Mouse (Mus musculus) CH12.LX (cell line): ENCODE results near the gene Glo1. TPM values are rescaled to one million over a fixed set of nuclear protein-coding genes. Genes with fewer than 3 reads are reported as not detected.

Source experiments
- DNase-seq: peaks from one replicate; pipeline ENCODE4 v3.0.0-alpha.2; 2013; ENCODE audit errors: extremely low read depth
- H3K27ac ChIP-seq: 2 replicates; pipeline ENCODE4 v1.5.1; 2012; ENCODE audit warnings: low read depth, mild to moderate bottlenecking, control low read depth, moderate library complexity; ENCODE audit not compliant: insufficient read depth
- H3K27me3 ChIP-seq: replicated peaks from 2 replicates; pipeline ENCODE3; 2012; ENCODE audit warnings: inconsistent platforms
- H3K36me3 ChIP-seq, 2 experiments: replicated peaks in 1 of 2; 2 replicates each; pipeline versions ENCODE3 to v1.6.1; 2012; ENCODE audit warnings: inconsistent platforms in 1 of 2, low read length in 1 of 2, mild to moderate bottlenecking in 1 of 2, mixed read lengths in 1 of 2, moderate library complexity in 1 of 2; ENCODE audit not compliant: control insufficient read depth in 1 of 2, insufficient read depth in 1 of 2
- H3K4me1 ChIP-seq, 2 experiments: 2 replicates each; pipeline ENCODE4 v1.6.1; 2012; ENCODE audit warnings: inconsistent platforms in 1 of 2, moderate library complexity in 1 of 2; ENCODE audit not compliant: insufficient read depth in 2 of 2, control insufficient read depth in 1 of 2
- H3K4me2 ChIP-seq: 2 replicates; pipeline ENCODE4 v1.6.1; 2012; ENCODE audit warnings: low read depth, mild to moderate bottlenecking, control low read depth; ENCODE audit not compliant: poor library complexity, insufficient read depth, severe bottlenecking
- H3K4me3 ChIP-seq, 3 experiments: fragments of 150-350 bp in 1 of 3; sonication (generic) in 1 of 3; replicated peaks in 1 of 3; 2 replicates each; pipeline versions ENCODE3 to v1.5.1; 2011 to 2012; ENCODE audit warnings: low read depth in 2 of 3, low read length in 2 of 3, mild to moderate bottlenecking in 2 of 3, moderate library complexity in 2 of 3, control low read depth in 1 of 3, improper control_type of control experiment in 1 of 3, inconsistent platforms in 1 of 3, mixed read lengths in 1 of 3; ENCODE audit not compliant: poor library complexity in 1 of 3
- H3K79me2 ChIP-seq: replicated peaks from 2 replicates; pipeline ENCODE4 v1.6.1; 2012; ENCODE audit warnings: mild to moderate bottlenecking, moderate library complexity; ENCODE audit not compliant: control insufficient read depth, poor library complexity, insufficient read depth, severe bottlenecking; ENCODE audit errors: extremely low read depth
- H3K9ac ChIP-seq: 2 replicates; pipeline ENCODE4 v1.6.1; 2012; ENCODE audit warnings: low read depth, mild to moderate bottlenecking, control low read depth, moderate library complexity; ENCODE audit not compliant: insufficient read depth
- H3K9me3 ChIP-seq: replicated peaks from 2 replicates; pipeline ENCODE3; 2012; ENCODE audit warnings: low read length, inconsistent platforms, mixed read lengths
- BHLHE40 ChIP-seq: IDR thresholded peaks from 2 replicates; pipeline ENCODE4 v1.6.1; 2011; ENCODE audit warnings: mild to moderate bottlenecking, low read depth, low read length, improper control_type of control experiment
- CHD1 ChIP-seq: IDR thresholded peaks from 2 replicates; pipeline ENCODE4 v1.6.1; 2012; ENCODE audit warnings: low read depth, low read length, improper control_type of control experiment, inconsistent platforms
- CHD2 ChIP-seq: IDR thresholded peaks from 2 replicates; pipeline ENCODE4 v1.6.1; 2011; ENCODE audit warnings: low read length, improper control_type of control experiment
- CTCF ChIP-seq, 2 experiments: IDR thresholded peaks in 1 of 2; conservative IDR thresholded peaks in 1 of 2; 2 replicates each; pipeline ENCODE4 v1.5.1; 2011 to 2012; ENCODE audit warnings: low read depth in 2 of 2, low read length in 2 of 2, improper control_type of control experiment in 1 of 2, inconsistent platforms in 1 of 2, mild to moderate bottlenecking in 1 of 2, moderate library complexity in 1 of 2
- ELF1 ChIP-seq: IDR thresholded peaks from 2 replicates; pipeline ENCODE4 v1.6.1; 2014; ENCODE audit warnings: low read depth, mild to moderate bottlenecking, inconsistent platforms, low read length, improper control_type of control experiment
- EP300 ChIP-seq: IDR thresholded peaks from 2 replicates; pipeline ENCODE4 v1.6.1; 2011; ENCODE audit warnings: low read length, improper control_type of control experiment
- ETS1 ChIP-seq: conservative IDR thresholded peaks from 2 replicates; pipeline ENCODE4 v1.6.1; 2012; ENCODE audit warnings: low read depth, mild to moderate bottlenecking, inconsistent platforms, low read length, improper control_type of control experiment, moderate library complexity
- HCFC1 ChIP-seq: IDR thresholded peaks from 2 replicates; pipeline ENCODE4 v1.6.1; 2012; ENCODE audit warnings: low read depth, mild to moderate bottlenecking, inconsistent platforms, low read length, improper control_type of control experiment
- IRF4 ChIP-seq: IDR thresholded peaks from 2 replicates; pipeline ENCODE4 v1.6.1; 2014; ENCODE audit warnings: low read depth, mild to moderate bottlenecking, inconsistent platforms, low read length, improper control_type of control experiment
- JUN ChIP-seq: IDR thresholded peaks from 2 replicates; pipeline ENCODE4 v1.6.1; 2011; ENCODE audit warnings: low read depth, mild to moderate bottlenecking, low read length, improper control_type of control experiment, moderate library complexity; ENCODE audit not compliant: insufficient read depth
- JUND ChIP-seq: conservative IDR thresholded peaks from 2 replicates; pipeline ENCODE4 v1.6.1; 2011; ENCODE audit warnings: low read depth, low read length, improper control_type of control experiment
- KAT2A ChIP-seq: IDR thresholded peaks from 2 replicates; pipeline ENCODE4 v1.6.1; 2012; ENCODE audit warnings: low read length, improper control_type of control experiment, inconsistent platforms; ENCODE audit not compliant: insufficient replicate concordance
- MAX ChIP-seq: IDR thresholded peaks from 2 replicates; pipeline ENCODE4 v1.6.1; 2011; ENCODE audit warnings: low read length, improper control_type of control experiment
- MAZ ChIP-seq: IDR thresholded peaks from 2 replicates; pipeline ENCODE4 v1.6.1; 2012; ENCODE audit warnings: low read depth, mild to moderate bottlenecking, inconsistent platforms, low read length, improper control_type of control experiment, moderate library complexity
- MXI1 ChIP-seq: IDR thresholded peaks from 2 replicates; pipeline ENCODE4 v1.6.1; 2011; ENCODE audit warnings: mild to moderate bottlenecking, low read depth, low read length, improper control_type of control experiment
- NELFE ChIP-seq: IDR thresholded peaks from 2 replicates; pipeline ENCODE4 v1.6.1; 2011; ENCODE audit warnings: low read depth, low read length, improper control_type of control experiment
- NRF1 ChIP-seq: IDR thresholded peaks from 2 replicates; pipeline ENCODE4 v1.6.1; 2014; ENCODE audit warnings: low read depth, mild to moderate bottlenecking, inconsistent platforms, low read length, improper control_type of control experiment, moderate library complexity
- PAX5 ChIP-seq: IDR thresholded peaks from 2 replicates; pipeline ENCODE4 v1.6.1; 2012; ENCODE audit warnings: low read length, inconsistent platforms, mixed read lengths
- RAD21 ChIP-seq: IDR thresholded peaks from 2 replicates; pipeline ENCODE4 v1.6.1; 2011; ENCODE audit warnings: low read depth, mild to moderate bottlenecking, low read length, improper control_type of control experiment, moderate library complexity
- RCOR1 ChIP-seq: conservative IDR thresholded peaks from 2 replicates; pipeline ENCODE4 v1.6.1; 2012; ENCODE audit warnings: low read depth, mild to moderate bottlenecking, inconsistent platforms, low read length, improper control_type of control experiment
- SIN3A ChIP-seq: IDR thresholded peaks from 2 replicates; pipeline ENCODE4 v1.6.1; 2012; ENCODE audit warnings: low read length, improper control_type of control experiment, inconsistent platforms
- TCF12 ChIP-seq: IDR thresholded peaks from 2 replicates; pipeline ENCODE4 v1.6.1; 2014; ENCODE audit warnings: low read depth, mild to moderate bottlenecking, inconsistent platforms, low read length, improper control_type of control experiment
- USF1 ChIP-seq: IDR thresholded peaks from 2 replicates; pipeline ENCODE4 v1.6.1; 2014; ENCODE audit warnings: low read depth, mild to moderate bottlenecking, inconsistent platforms, low read length, improper control_type of control experiment
- USF2 ChIP-seq: conservative IDR thresholded peaks from 2 replicates; pipeline ENCODE4 v1.6.1; 2011; ENCODE audit warnings: low read depth, low read length, improper control_type of control experiment
- ZKSCAN1 ChIP-seq: IDR thresholded peaks from 2 replicates; pipeline ENCODE4 v1.6.1; 2012; ENCODE audit warnings: low read depth, inconsistent platforms, low read length, improper control_type of control experiment, borderline replicate concordance
- ZMIZ1 ChIP-seq: IDR thresholded peaks from 2 replicates; pipeline ENCODE4 v1.6.1; 2012; ENCODE audit warnings: low read depth, mild to moderate bottlenecking, inconsistent platforms, low read length, improper control_type of control experiment
- ZNF384 ChIP-seq: IDR thresholded peaks from 2 replicates; pipeline ENCODE4 v1.6.1; 2012; ENCODE audit warnings: low read depth, low read length, improper control_type of control experiment, inconsistent platforms
- dilution Hi-C: fragments of 300-500 bp; cut with MboI; formaldehyde crosslinking; loops from 2 replicates; pipeline ENCODE4 v1.14.3; 2020; ENCODE audit warnings: low sequenced_read_pairs; ENCODE audit not compliant: extremely low pct_unique_long_range_greater_than_20kb, extremely low pct_ligation_motif_present
- in situ Hi-C: fragments of 300-500 bp; cut with MboI; formaldehyde crosslinking; loops from 3 replicates; pipeline ENCODE4 v1.14.3; 2019; ENCODE audit warnings: low sequenced_read_pairs, low pct_ligation_motif_present, low pct_unique_long_range_greater_than_20kb, mixed read lengths
- polyA plus RNA-seq: library from polyadenylated mRNA; unstranded; fragments of >175 nt; gene quantifications from 2 replicates; pipeline ENCODE4 v1.2.1, GENCODE M21; 2012; ENCODE audit warnings: low read depth; ENCODE audit not compliant: insufficient read length
- total RNA-seq, 2 experiments: library from RNA; depleted of rRNA; stranded (reverse); fragments of 300-350 nt in 1 of 2; fragments of >200 nt in 1 of 2; gene quantifications; 2 replicates each; pipeline ENCODE4 v1.2.3; 2012 to 2014

Glo1 gene
- total and polyA plus RNA-seq, 3 experiments, result 143 to 283 (median 170) TPM

DNA sequence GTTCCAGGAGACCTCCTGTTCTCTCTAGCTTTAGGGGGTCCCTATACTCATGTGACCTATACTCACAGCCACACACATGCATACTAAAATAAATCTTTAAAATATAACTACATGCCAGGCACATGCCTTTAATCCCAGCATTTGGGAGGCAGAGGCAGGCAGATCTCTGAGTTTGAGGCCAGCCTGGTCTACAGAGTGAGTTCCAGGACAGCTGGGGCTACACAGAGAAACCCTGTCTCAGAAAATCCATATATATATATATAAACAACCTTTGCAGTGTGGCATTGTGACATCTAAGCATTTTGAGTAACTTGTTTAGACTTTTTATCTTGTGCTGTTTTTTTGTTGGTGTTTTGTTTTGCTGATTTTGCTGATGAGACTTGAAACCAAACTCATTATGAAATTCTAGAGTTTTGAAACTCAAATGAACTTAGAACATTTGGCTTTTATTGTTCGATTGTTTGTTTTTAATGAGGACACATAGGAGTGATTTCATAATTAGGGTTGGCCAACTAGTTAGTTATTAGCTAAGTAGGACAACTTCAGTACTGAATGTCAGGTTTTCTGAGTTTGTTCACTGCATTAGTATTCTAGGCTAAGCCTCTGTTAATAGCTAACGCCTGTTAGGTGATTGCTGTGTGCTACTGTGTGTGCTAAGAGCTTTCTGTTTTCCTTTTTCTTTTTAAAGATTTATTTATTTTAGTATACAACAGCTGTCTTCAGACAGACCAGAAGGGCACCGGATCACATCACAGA lies 8.4 kb downstream of the Glo1 start:
- Histone ChIP-seq H3K4me3 (no peak overlapping the region), H3K9ac (no peak overlapping the region), H3K27ac (no peak overlapping the region), H3K4me1 (peaks cover 0 to 2% of the 10 kb centered on the region in 2 experiments; a peak in 1 of 4 replicates), H3K4me2 (no peak overlapping the region), H3K36me3 (no peaks in the 10 kb centered on the region), H3K9me3 (peaks cover 4% of the 10 kb centered on the region), H3K27me3 (no peaks in the 10 kb centered on the region), H3K79me2 (no peaks in the 10 kb centered on the region)
- in situ Hi-C loops (no loop called here), dilution Hi-C loops (no loop called here)
- TF ChIP-seq IRF4 (no peak), USF1 (no peak), MAZ (no peak), HCFC1 (no peak), RAD21 (no peak), MXI1 (no peak), SIN3A (no peak), ZMIZ1 (no peak), JUND (no peak), RCOR1 (no peak), BHLHE40 (no peak), ZNF384 (no peak), JUN (no peak), EP300 (no peak), ELF1 (no peak), NRF1 (no peak), PAX5 (no peak)
- no peak for DNase-seq

DNA sequence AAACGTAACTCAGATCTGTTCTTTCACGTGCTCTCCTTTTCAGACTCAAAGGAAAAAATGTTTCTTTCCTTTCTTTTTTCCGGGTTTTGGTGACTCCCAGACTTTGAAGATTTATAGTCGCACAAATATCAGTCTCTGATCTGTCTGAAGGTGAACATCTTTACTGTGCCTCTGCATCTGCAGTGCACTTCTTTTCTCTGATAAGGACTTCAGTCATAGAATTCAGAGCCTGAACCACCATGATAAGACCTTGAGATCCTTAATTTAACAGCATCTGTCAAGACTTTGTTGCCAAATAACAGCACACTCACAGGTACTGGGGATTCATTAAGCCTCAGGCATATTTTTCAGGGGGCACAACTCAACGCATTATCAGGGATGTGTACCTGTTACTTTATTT lies 10.5 kb downstream of the Glo1 start:
- TF ChIP-seq NELFE, result no peak
- TF ChIP-seq ZKSCAN1, result no peak
- TF ChIP-seq MAX, result no peak
- no peak for TF ChIP-seq USF2
- TF ChIP-seq TCF12, result no peak
- TF ChIP-seq MAZ, result no peak
- no peak for TF ChIP-seq JUND
- TF ChIP-seq MXI1, result no peak
- no peak for TF ChIP-seq CHD2
- no peak for TF ChIP-seq JUN
- TF ChIP-seq HCFC1, result no peak
- TF ChIP-seq CHD1, result no peak
- TF ChIP-seq ZNF384, result no peak
- no peak for TF ChIP-seq RCOR1
- no peak for TF ChIP-seq ETS1
- TF ChIP-seq CTCF (conservative IDR thresholded peaks at IDR 0.05 in 1 of 2, IDR thresholded peaks at IDR 0.05 in 1 of 2; ENCODE audit: low read depth in 2 of 2, low read length in 2 of 2), result no peak
- no peak for TF ChIP-seq KAT2A
- H3K9ac ChIP-seq, result no peak overlapping the region
- in situ Hi-C loops, result no loop called here
- no peaks in the 10 kb centered on the region for H3K36me3 ChIP-seq
- dilution Hi-C loops, result no loop called here
- H3K4me1 ChIP-seq, result peaks cover 3 to 11% of the 10 kb centered on the region in 2 experiments; a peak in 3 of 4 replicates
- peaks cover 4% of the 10 kb centered on the region for H3K9me3 ChIP-seq
- no peaks in the 10 kb centered on the region for H3K27me3 ChIP-seq
- no peak for DNase-seq
- H3K4me3 ChIP-seq, result no peak overlapping the region
- H3K79me2 ChIP-seq, result peaks cover 7% of the 10 kb centered on the region
- H3K4me2 ChIP-seq, result no peak overlapping the region
- no peak overlapping the region for H3K27ac ChIP-seq
